Comparison of ENCODE assay signal across 21 mouse cellular contexts in genomic region chr3:117679189-117679588, GRCm38 (mm10).
"Had no signal": no experiment of that assay in that cellular context is flagged by ENCODE, and none has a peak within 500 bp of the region (broad histone marks: within the 10 kb centered on the region; RNA-seq: fewer than 3 reads in every experiment).

No protein-coding gene starts in this region.

- ATAC-seq: forebrain, embryonic 13.5 days; forebrain, embryonic 14.5 days; forebrain, embryonic 15.5 days; forebrain, embryonic 16.5 days; forebrain, postnatal 0 days had no signal

- DNase-seq: cerebellum, adult 2 months; cerebellum, adult 8-10 months; cerebellum, adult 9-11 months; cerebellum, postnatal 10 days; cerebellum, postnatal 14 days; cerebellum, postnatal 25 days; cerebellum, postnatal 36 days; embryo, embryonic 11 days; forebrain, postnatal 0 days; gastrocnemius, adult 2 months; gastrocnemius, postnatal 10 days; gastrocnemius, postnatal 14 days; gastrocnemius, postnatal 25 days; gastrocnemius, postnatal 36 days; heart, adult 11 months; heart, adult 18-20 months; heart, adult 2 months had no signal
